Mouse (Mus musculus): ENCODE measurements around the gene D17Wsu92e.

- TF ChIP-seq POLR2A (IDR thresholded peaks at IDR 0.05; ENCODE audit: control insufficient read depth, low read depth, low read length) (no peak), CTCF (IDR thresholded peaks at IDR 0.05; ENCODE audit: control insufficient read depth, insufficient read depth, insufficient replicate concordance, low read depth, low read length) (no peak)
Observed at GRCm38 (mm10) chr17:27771616-27772015, 48.8 kb downstream of the D17Wsu92e start.

Measured in testis, adult 2 months (tissue).